Mouse (Mus musculus) forebrain, postnatal 0 days (tissue): ENCODE data around the gene Birc3. TPM values are rescaled to one million over a fixed set of nuclear protein-coding genes. Genes with fewer than 3 reads are reported as not detected.

Experiments
- ATAC-seq: fragments of 200-750 bp; cut with Nextera tagmentation; 2 replicates; pipeline ENCODE4 v1.8.0; 2017; ENCODE audit warnings: mild to moderate bottlenecking, moderate library complexity
- DNase-seq: peaks from one replicate; pipeline ENCODE4 v3.0.0-alpha.2; 2015
- H3K27ac ChIP-seq: fragments of 300-500 bp; sonication (generic); 2 replicates; pipeline ENCODE4 v1.5.1; 2014; ENCODE audit warnings: low read depth, mild to moderate bottlenecking, antibody characterized with exemption, low read length, moderate library complexity, mixed read lengths
- H3K27me3 ChIP-seq: fragments of 300-500 bp; sonication (generic); 2 replicates; pipeline ENCODE4 v1.6.1; 2014; ENCODE audit warnings: mild to moderate bottlenecking, low read length, mixed read lengths; ENCODE audit not compliant: insufficient read depth
- H3K36me3 ChIP-seq: fragments of 300-500 bp; sonication (generic); 2 replicates; pipeline ENCODE4 v1.6.1; 2014; ENCODE audit warnings: mild to moderate bottlenecking, moderate library complexity; ENCODE audit not compliant: insufficient read depth
- H3K4me1 ChIP-seq: fragments of 300-500 bp; sonication (generic); 2 replicates; pipeline ENCODE4 v1.6.1; 2014; ENCODE audit warnings: antibody characterized with exemption; ENCODE audit not compliant: insufficient read depth
- H3K4me2 ChIP-seq: fragments of 300-500 bp; sonication (generic); 2 replicates; pipeline ENCODE4 v1.6.1; 2014; ENCODE audit warnings: low read depth, mild to moderate bottlenecking, moderate library complexity
- H3K4me3 ChIP-seq: fragments of 300-500 bp; sonication (generic); 2 replicates; pipeline ENCODE4 v1.5.1; 2014; ENCODE audit warnings: low read depth, low read length, mixed read lengths
- H3K9ac ChIP-seq: fragments of 300-500 bp; sonication (generic); 2 replicates; pipeline ENCODE4 v1.6.1; 2014; ENCODE audit warnings: mild to moderate bottlenecking
- H3K9me3 ChIP-seq: fragments of 300-500 bp; sonication (generic); 2 replicates; pipeline ENCODE4 v1.6.1; 2016; ENCODE audit warnings: low read length
- CTCF ChIP-seq: sonication (generic); IDR thresholded peaks from 2 replicates; pipeline ENCODE4 v1.5.1; 2016; ENCODE audit warnings: antibody characterized with exemption, control low read depth, low read depth
- WGBS: fragments of 180-500 bp; shearing (Covaris S2); extraction: QIAGEN DNeasy Blood & Tissue Kit; methylation state at CpG from one replicate; pipeline ENCODE4 v1.1.7; 2014; 5-methylcytosine and 5-hydroxymethylcytosine counted together
- polyA plus RNA-seq: library from polyadenylated mRNA; unstranded; fragments of >200 nt; fragmentation: Nextera tagmentation; extraction: Ambion mirVana; gene quantifications from 2 replicates; pipeline ENCODE4 v1.2.1, GENCODE M21; 2015
- total RNA-seq: library from RNA; depleted of rRNA; stranded (reverse); fragments of >200 nt; gene quantifications from 2 replicates; pipeline ENCODE4 v1.2.3, GENCODE M21; 2014; rRNA removed

The Birc3 gene
- total RNA-seq: 2.5 and 3.6 TPM in 2 replicates
- polyA plus RNA-seq: 0.62 and 0.90 TPM in 2 replicates

DNA sequence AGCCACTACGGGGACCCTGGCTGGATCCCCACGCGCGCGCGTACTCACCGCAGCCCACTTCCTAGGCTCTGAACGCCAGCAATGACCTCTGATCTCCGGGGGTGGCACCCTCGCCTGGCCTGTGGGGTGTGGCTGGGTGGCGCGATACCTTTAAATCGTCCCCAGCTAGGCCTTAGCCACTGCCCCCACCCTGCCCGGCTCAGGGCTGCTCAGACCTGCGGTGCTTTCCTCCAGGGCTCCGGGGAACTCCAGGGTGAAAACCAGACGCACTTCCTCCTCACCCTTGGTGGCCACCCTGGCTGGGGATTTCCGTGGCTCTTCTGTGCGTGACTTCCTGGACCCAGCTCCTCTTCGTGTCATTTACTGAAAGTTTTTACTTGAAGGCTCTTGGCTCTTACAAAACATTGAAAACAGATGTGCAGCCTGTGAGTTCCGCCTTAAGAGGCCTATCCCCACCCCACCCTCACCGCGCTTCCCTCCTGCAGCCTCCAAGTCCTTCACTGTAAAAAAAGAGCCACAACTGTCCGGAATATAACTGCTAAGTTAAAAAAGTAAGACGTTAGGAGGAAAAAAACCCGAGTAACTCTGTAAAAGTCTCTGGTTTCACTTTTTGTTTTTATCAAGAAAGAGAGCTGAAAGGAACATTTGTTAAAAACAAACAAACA lies at the start of gene Birc3:
Gene Birc3 (minus strand): TSS at position 412 of the 665 bp plus-strand sequence.
- H3K27me3 ChIP-seq: no peaks in the 10 kb centered on the region
- no peaks in the 10 kb centered on the region for H3K36me3 ChIP-seq
- H3K4me1 ChIP-seq: no peaks in the 10 kb centered on the region
- peak within 1 kb of the TSS; percentile 70 for H3K4me2 ChIP-seq
- H3K4me3 ChIP-seq: peak within 1 kb of the TSS; percentile 36
- 11% methylated on average over 26 of the region's 26 CpGs for WGBS
- H3K27ac ChIP-seq: no peak within 1 kb of the TSS
- no peaks in the 10 kb centered on the region for H3K9me3 ChIP-seq
- no peak for TF ChIP-seq CTCF
- ATAC-seq: peak; percentile 42
- H3K9ac ChIP-seq: peak within 1 kb of the TSS; percentile 23
- no peak for DNase-seq

DNA sequence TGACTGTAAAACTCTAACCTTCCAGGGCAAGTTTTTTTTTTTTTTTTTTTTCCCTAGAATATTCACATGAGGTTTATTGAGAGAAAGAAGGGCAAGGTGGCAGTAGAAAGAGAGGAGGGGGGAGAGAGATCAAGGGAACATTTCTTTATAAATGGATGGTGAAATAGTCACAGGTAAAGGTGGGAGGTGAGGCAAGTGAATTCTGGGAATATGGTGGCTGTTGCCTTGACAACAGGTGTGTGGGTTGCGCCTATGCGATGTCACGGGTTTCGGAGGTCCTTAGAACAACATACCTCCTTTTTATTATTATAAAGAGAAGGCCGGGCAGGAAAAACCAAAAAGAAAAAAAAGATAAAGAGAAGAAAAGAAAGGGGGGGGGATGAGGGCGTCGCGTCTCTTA lies 41.9 kb upstream of the Birc3 start:
- Histone ChIP-seq H3K27ac (peak overlapping the region; percentile 29; the same call in 1 of the 2 replicates), H3K9ac (no peak overlapping the region), H3K36me3 (no peaks in the 10 kb centered on the region), H3K4me2 (peak overlapping the region; percentile 49), H3K27me3 (no peaks in the 10 kb centered on the region), H3K9me3 (no peaks in the 10 kb centered on the region), H3K4me3 (no peak overlapping the region), H3K4me1 (no peaks in the 10 kb centered on the region)
- WGBS: 53% methylated on average over 8 of the region's 8 CpGs
- no peak for TF ChIP-seq CTCF
- peak; percentile 21; the same call in 1 of the 2 replicates for ATAC-seq
- DNase-seq: no peak

GRCm38 (mm10) chr9:7914487-7914886 lies 41.5 kb upstream of the Birc3 start:
- no peaks in the 10 kb centered on the region for H3K9me3 ChIP-seq
- peak; percentile 96 for ATAC-seq
- peak overlapping the region; percentile 49 for H3K4me2 ChIP-seq
- H3K27me3 ChIP-seq: no peaks in the 10 kb centered on the region
- DNase-seq: peak; percentile 88
- TF ChIP-seq CTCF: no peak
- peak overlapping the region; percentile 31 for H3K4me3 ChIP-seq
- H3K4me1 ChIP-seq: no peaks in the 10 kb centered on the region
- peak overlapping the region; percentile 29 for H3K27ac ChIP-seq
- H3K36me3 ChIP-seq: no peaks in the 10 kb centered on the region
- H3K9ac ChIP-seq: peak overlapping the region; percentile 37
- 4% methylated on average over 11 of the region's 11 CpGs for WGBS

- H3K4me2 ChIP-seq: peak overlapping the region; percentile 49
- no peaks in the 10 kb centered on the region for H3K27me3 ChIP-seq
- no peaks in the 10 kb centered on the region for H3K36me3 ChIP-seq
- no peak for TF ChIP-seq CTCF
- WGBS: 59% methylated on average over 19 of the region's 19 CpGs
- H3K9ac ChIP-seq: peak overlapping the region; percentile 37
- ATAC-seq: peak; percentile 32
- no peaks in the 10 kb centered on the region for H3K4me1 ChIP-seq
- peak overlapping the region; percentile 31 for H3K4me3 ChIP-seq
- H3K9me3 ChIP-seq: no peaks in the 10 kb centered on the region
- DNase-seq: peak; percentile 30
- peak overlapping the region; percentile 29; the same call in 1 of the 2 replicates for H3K27ac ChIP-seq
Observed at GRCm38 (mm10) chr9:7913953-7914352, 41.0 kb upstream of the Birc3 start.

DNA sequence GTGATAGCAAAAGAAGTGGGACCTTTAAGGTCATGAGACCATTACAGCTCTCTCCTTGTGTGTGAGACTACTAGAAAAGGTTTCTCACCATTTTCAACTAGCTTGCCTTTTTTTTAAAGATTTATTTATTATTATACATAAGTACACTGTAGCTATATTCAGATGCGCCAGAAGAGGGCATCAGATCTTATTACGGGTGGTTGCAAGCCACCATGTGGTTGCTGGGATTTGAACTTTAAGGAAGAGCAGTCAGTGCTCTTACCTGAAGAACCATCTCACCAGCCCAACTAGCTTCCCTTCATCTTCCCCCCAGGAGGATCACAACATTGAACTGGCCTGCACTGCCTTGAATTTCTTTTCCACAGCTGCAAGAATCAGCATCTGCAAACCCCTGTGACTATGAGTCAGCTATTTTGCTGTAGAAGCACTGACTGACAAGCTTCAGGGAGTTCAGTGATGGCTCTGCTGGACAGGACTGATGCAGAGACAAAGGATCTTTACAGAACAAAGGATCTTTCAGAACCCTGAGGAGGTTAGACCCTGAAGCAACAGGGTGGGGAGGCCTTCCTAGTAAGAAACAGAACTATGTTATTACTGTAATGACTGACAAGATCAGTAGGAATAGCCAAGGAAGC lies 34.5 kb upstream of the Birc3 start:
- Histone ChIP-seq H3K9ac (no peak overlapping the region), H3K36me3 (no peaks in the 10 kb centered on the region), H3K4me2 (no peak overlapping the region), H3K27ac (no peak overlapping the region), H3K4me1 (no peaks in the 10 kb centered on the region), H3K9me3 (no peaks in the 10 kb centered on the region), H3K4me3 (no peak overlapping the region), H3K27me3 (no peaks in the 10 kb centered on the region)
- DNase-seq: no peak
- ATAC-seq: no peak
- WGBS: 86% methylated on average over 2 of the region's 2 CpGs
- TF ChIP-seq CTCF: no peak

DNA sequence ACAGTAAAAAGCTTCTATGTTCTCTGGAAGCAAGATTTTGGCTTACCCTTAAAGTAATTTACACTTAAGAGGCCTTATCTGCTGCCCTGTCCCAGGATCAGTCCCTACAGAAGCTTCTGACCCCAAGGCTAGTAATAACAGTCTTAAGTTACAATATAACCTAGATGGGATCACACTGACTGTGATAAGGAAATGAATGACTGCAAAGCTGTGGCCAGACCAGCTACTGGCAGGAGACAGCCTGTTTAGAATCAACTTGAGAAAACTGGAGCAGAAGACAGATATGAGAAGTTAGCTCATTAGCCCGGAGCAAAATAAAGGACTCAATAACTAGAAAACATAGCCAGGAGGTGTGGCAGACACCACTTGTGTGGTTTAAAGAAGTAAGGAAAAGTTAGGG lies 33.6 kb upstream of the Birc3 start:
- Histone ChIP-seq H3K4me3 (no peak overlapping the region), H3K9me3 (no peaks in the 10 kb centered on the region), H3K36me3 (no peaks in the 10 kb centered on the region), H3K4me1 (no peaks in the 10 kb centered on the region), H3K27me3 (no peaks in the 10 kb centered on the region), H3K27ac (no peak overlapping the region), H3K4me2 (no peak overlapping the region), H3K9ac (no peak overlapping the region)
- DNase-seq: no peak
- ATAC-seq: no peak
- no peak for TF ChIP-seq CTCF
- WGBS: 89% methylated on average over 1 of the region's 1 CpGs

- Histone ChIP-seq H3K4me2 (no peak overlapping the region), H3K9me3 (no peaks in the 10 kb centered on the region), H3K36me3 (no peaks in the 10 kb centered on the region), H3K4me3 (no peak overlapping the region), H3K4me1 (no peaks in the 10 kb centered on the region), H3K27ac (no peak overlapping the region), H3K27me3 (no peaks in the 10 kb centered on the region), H3K9ac (no peak overlapping the region)
- ATAC-seq (no peak), DNase-seq (no peak)
- WGBS: 81% methylated on average over 5 of the region's 5 CpGs
- no peak for TF ChIP-seq CTCF
Observed at GRCm38 (mm10) chr9:7903825-7904224, 30.8 kb upstream of the Birc3 start.
